Mouse (Mus musculus) limb, embryonic 10.5 days (tissue): ENCODE data around the gene Treh. TPM values are rescaled to one million over a fixed set of nuclear protein-coding genes. Genes with fewer than 3 reads are reported as not detected.

ENCODE experiments used
- DNase-seq: peaks from one replicate; pipeline ENCODE4 v3.0.0-alpha.2; 2017; ENCODE audit warnings: low spot score
- H3K27ac ChIP-seq: fragments of 300-500 bp; sonication (generic); 2 replicates; pipeline ENCODE4 v1.5.1; 2016; ENCODE audit warnings: mild to moderate bottlenecking
- H3K27me3 ChIP-seq: fragments of 300-500 bp; sonication (generic); 2 replicates; pipeline ENCODE4 v1.6.1; 2016; ENCODE audit warnings: low read depth, mild to moderate bottlenecking; ENCODE audit not compliant: poor library complexity, severe bottlenecking
- H3K36me3 ChIP-seq: fragments of 300-500 bp; sonication (generic); 2 replicates; pipeline ENCODE4 v1.6.1; 2016; ENCODE audit warnings: mild to moderate bottlenecking, moderate library complexity
- H3K4me1 ChIP-seq: fragments of 300-500 bp; sonication (generic); 2 replicates; pipeline ENCODE4 v1.6.1; 2016
- H3K4me3 ChIP-seq: fragments of 300-500 bp; sonication (generic); 2 replicates; pipeline ENCODE4 v1.5.1; 2016; ENCODE audit warnings: mild to moderate bottlenecking, moderate library complexity
- H3K9me3 ChIP-seq: fragments of 300-500 bp; sonication (generic); replicated peaks from 2 replicates; pipeline ENCODE4 v1.6.1; 2016; ENCODE audit warnings: mild to moderate bottlenecking
- WGBS: fragments of 180-500 bp; shearing (Covaris S2); methylation state at CpG from one replicate; pipeline ENCODE4 v1.1.7; 2016; 5-methylcytosine and 5-hydroxymethylcytosine counted together
- polyA plus RNA-seq: library from polyadenylated mRNA; unstranded; fragments of >200 nt; fragmentation: Nextera tagmentation; extraction: Ambion mirVana; gene quantifications from 2 replicates; pipeline ENCODE4 v1.2.1, GENCODE M21; 2016

Treh gene
- polyA plus RNA-seq, 1 experiment from 2014 or later: not detected

DNA sequence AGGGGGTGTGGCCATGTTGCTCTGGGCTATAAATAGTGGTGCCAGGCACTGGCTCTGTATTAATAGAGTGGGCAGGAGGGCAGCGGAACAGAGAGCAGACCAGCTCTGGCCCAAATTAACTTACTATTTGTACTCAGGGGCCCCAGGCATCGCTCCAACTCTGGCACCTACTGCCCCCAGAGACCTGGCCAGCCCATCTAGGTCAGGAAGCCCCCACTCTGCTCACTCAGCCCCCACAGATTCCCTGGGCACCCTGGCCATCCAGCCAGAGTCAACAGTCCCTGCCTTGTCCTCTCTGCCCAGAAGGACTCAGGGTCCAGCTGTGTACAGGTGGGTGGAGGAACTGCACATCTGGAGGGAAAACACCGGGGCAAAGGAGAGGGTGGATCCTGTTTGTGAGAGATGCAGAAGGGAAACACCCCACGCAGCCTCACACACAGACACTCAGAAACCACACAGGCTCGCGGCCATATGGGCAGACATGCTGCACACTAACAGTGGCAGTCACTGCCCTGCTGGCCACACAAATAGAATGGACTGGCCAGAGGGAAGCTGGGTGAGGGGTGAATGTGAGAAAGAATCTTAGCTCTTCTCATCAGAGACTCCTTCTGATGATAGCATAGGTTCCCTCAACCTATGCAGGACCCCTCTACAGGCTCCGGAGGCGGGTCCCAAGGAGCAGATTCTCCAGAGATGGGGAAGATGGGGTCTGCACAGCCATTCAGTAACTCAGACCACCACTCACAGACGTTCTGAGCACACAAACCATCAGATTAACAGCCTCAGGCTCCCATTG is 47.5 kb downstream of the Treh start:
- Histone ChIP-seq H3K27me3 (no peaks in the 10 kb centered on the region), H3K4me1 (peaks cover 55% of the 10 kb centered on the region), H3K4me3 (peak overlapping the region; percentile 80), H3K27ac (peak overlapping the region; percentile 94), H3K9me3 (no peaks in the 10 kb centered on the region), H3K36me3 (peaks cover 51% of the 10 kb centered on the region)
- DNase-seq: peak; percentile 50
- 25% methylated on average over 9 of the region's 9 CpGs for WGBS

DNA sequence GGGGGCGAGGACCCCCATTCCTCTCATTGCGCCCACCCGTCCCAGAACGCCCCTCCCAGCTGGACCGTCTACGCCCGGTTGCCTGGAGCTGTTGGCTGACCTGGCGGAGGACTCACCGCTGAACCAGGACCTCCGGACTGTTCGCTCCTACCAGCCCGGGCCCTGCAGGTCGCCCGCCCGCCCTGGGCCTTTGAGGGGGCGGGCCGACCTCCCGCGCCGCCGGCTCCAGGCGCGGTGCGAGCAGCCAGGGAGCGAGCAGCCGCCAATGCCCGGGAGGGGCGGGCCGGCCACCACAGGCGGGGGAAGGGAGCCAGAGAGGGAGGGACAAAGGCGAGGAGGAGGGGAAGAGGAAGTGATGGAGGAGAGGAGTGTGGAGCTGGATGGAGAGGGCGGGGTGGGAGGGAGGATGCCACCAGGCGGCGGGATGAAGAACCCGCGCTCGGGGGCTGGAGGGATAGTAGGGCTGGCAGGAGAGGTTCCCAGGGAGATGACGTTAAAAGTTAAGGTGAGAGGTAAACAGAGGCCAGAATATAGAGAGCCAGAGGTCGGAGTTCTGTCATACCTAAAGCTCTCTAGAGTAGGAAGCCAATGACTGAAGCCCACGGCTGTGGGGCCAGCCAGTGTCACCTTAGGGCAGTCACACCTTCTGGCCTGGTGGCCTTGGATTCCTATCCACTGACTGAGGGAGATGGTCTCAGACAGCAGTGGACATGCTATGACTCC is 48.3 kb downstream of the Treh start:
- H3K27me3 ChIP-seq: no peaks in the 10 kb centered on the region
- peak; percentile 88 for DNase-seq
- no peaks in the 10 kb centered on the region for H3K9me3 ChIP-seq
- H3K36me3 ChIP-seq: peaks cover 50% of the 10 kb centered on the region
- H3K27ac ChIP-seq: peak overlapping the region; percentile 94
- WGBS: 1% methylated on average over 40 of the region's 40 CpGs
- H3K4me3 ChIP-seq: peak overlapping the region; percentile 80
- peaks cover 60% of the 10 kb centered on the region for H3K4me1 ChIP-seq

DNA sequence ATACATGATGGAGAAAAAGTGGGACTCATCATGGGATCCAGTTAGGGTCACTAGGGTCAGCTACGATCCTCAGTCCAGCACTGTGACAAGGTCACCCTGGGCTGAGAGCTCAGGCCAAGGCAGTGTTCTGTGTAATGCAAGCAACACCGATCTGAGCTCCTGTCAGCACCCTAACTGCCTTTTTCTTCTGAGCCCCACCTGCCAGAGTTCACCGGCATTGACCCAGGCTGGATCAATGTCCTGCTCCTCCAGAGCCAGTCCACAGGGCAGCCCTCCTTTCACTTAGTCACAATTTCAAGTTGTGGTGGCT is 48.8 kb downstream of the Treh start:
- Histone ChIP-seq H3K9me3 (no peaks in the 10 kb centered on the region), H3K4me3 (peak overlapping the region; percentile 80; the same call in 1 of the 2 replicates), H3K36me3 (peaks cover 50% of the 10 kb centered on the region), H3K4me1 (peaks cover 65% of the 10 kb centered on the region), H3K27ac (peak overlapping the region; percentile 94), H3K27me3 (no peaks in the 10 kb centered on the region)
- DNase-seq: no peak
- WGBS: 80% methylated on average over 3 of the region's 3 CpGs

DNA sequence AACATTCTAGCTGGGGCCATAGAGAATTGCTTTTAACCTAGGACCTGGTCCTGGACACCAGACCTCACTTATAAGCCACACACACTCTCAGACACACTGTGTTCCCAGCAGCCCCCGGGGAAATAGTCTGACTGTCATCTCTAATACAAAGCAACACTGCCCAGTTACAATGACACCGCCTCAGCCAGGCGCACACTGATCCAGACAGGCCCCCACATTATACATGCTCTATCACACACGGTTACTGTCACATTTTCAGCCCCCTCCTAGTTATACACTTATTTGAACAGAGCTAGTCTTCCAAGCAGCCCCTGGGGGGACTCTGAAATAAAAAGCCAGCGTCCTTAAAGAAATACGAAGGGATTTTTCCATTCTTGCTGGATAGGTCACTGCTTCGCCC is 49.5 kb downstream of the Treh start:
- peaks cover 44% of the 10 kb centered on the region for H3K36me3 ChIP-seq
- no peak for DNase-seq
- H3K27ac ChIP-seq: no peak overlapping the region
- 85% methylated on average over 7 of the region's 7 CpGs for WGBS
- no peaks in the 10 kb centered on the region for H3K27me3 ChIP-seq
- H3K9me3 ChIP-seq: no peaks in the 10 kb centered on the region
- H3K4me1 ChIP-seq: peaks cover 72% of the 10 kb centered on the region
- H3K4me3 ChIP-seq: no peak overlapping the region

DNA sequence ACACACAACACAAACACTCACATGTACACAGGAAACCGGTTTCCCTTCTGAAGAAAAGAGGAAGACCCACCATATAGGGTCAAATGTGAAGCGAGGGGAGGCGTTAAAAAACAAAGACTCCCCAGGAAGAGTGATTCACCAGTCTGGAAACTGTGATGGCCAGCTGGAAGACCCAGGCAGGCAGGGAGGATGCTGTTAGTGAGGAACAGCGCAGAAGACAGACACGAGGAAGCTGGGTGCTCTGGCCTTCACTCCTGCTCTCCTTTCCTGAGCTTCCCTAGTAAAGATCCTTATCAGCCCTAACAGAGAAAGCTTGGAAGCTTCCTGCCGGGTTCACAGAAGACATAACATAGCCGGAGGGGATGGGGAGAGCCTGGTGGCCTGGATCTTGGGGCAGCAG is 50.0 kb downstream of the Treh start:
- peak overlapping the region; percentile 63; the same call in 1 of the 2 replicates for H3K27ac ChIP-seq
- no peak for DNase-seq
- H3K9me3 ChIP-seq: no peaks in the 10 kb centered on the region
- H3K4me1 ChIP-seq: peaks cover 70% of the 10 kb centered on the region
- 47% methylated on average over 7 of the region's 7 CpGs for WGBS
- peaks cover 40% of the 10 kb centered on the region for H3K36me3 ChIP-seq
- no peak overlapping the region for H3K4me3 ChIP-seq
- no peaks in the 10 kb centered on the region for H3K27me3 ChIP-seq

DNA sequence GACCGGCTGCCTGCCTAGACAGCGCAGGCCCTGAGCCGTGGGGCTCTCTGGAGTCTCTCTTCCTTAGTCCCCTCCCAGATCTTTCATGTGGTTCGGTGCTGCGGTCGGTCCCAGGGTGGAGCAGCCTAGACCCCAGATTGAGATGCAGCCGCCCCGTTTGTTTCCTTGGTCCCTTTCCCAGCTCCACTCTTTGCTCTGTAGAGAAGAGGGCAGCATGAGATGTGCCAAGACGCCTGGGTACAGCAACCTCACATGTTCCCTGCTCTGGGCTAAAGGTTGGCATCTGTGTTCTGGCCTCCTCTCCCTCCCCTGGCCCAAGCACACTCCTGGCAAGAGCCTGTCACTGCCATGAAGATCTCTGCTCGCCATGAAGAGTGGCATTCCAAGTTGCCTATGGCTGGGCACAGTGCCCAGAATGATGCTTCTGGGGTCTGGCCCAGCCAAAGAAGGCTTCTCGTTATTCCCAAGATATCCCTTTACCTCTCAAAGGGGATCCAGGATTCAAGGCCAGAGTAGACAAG is 50.5 kb downstream of the Treh start:
- 73% methylated on average over 11 of the region's 11 CpGs for WGBS
- no peaks in the 10 kb centered on the region for H3K9me3 ChIP-seq
- H3K4me3 ChIP-seq: no peak overlapping the region
- no peaks in the 10 kb centered on the region for H3K27me3 ChIP-seq
- peaks cover 35% of the 10 kb centered on the region for H3K36me3 ChIP-seq
- no peak for DNase-seq
- H3K27ac ChIP-seq: peak overlapping the region; percentile 63; the same call in 1 of the 2 replicates
- peaks cover 70% of the 10 kb centered on the region for H3K4me1 ChIP-seq

DNA sequence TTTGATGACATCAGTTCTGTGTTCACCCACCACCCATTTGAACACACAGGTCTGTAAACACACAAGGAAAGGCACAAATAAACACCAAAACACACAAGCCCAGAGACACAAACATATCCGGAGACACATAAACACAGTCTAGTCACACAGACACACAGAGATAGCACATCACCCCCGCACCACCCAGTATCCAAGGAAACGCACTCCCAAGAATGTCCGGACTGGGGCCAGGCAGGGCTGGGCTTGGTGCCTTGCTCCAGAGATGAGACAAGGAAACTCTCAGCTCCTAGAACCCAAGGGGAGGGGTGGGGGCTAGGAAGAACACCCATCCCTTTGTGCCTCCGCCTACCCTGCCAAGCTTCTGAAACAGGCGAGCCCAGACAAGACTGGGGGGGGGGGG is 51.2 kb downstream of the Treh start:
- H3K9me3 ChIP-seq: no peaks in the 10 kb centered on the region
- peak overlapping the region; percentile 39; the same call in 1 of the 2 replicates for H3K27ac ChIP-seq
- peaks cover 32% of the 10 kb centered on the region for H3K36me3 ChIP-seq
- no peak overlapping the region for H3K4me3 ChIP-seq
- H3K4me1 ChIP-seq: peaks cover 68% of the 10 kb centered on the region
- no peak for DNase-seq
- H3K27me3 ChIP-seq: no peaks in the 10 kb centered on the region
- WGBS: 72% methylated on average over 6 of the region's 6 CpGs

DNA sequence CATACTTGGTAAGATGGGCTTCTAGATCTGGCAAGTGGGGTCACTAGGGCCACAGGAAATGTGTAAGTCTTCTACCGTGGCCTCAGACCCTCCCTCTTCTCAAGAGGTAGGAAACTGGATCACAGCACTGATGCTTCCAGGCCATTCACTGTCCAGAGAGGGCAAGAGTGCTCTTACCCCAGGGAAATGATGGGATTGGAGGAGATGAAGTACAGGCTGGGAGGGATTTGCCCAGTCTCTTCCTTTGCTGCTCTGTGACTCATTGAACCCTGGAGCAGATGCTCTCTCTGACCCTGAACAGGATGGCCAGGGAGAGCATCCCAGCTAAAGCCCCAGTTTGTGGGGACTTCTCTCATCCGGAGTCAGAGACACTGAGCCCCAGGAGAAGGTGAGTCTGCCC is 51.6 kb downstream of the Treh start:
- DNase-seq: no peak
- peak overlapping the region; percentile 39; the same call in 1 of the 2 replicates for H3K27ac ChIP-seq
- H3K4me3 ChIP-seq: no peak overlapping the region
- WGBS: 53% methylated on average over 2 of the region's 2 CpGs
- no peaks in the 10 kb centered on the region for H3K9me3 ChIP-seq
- H3K27me3 ChIP-seq: no peaks in the 10 kb centered on the region
- H3K36me3 ChIP-seq: peaks cover 31% of the 10 kb centered on the region
- peaks cover 63% of the 10 kb centered on the region for H3K4me1 ChIP-seq

DNA sequence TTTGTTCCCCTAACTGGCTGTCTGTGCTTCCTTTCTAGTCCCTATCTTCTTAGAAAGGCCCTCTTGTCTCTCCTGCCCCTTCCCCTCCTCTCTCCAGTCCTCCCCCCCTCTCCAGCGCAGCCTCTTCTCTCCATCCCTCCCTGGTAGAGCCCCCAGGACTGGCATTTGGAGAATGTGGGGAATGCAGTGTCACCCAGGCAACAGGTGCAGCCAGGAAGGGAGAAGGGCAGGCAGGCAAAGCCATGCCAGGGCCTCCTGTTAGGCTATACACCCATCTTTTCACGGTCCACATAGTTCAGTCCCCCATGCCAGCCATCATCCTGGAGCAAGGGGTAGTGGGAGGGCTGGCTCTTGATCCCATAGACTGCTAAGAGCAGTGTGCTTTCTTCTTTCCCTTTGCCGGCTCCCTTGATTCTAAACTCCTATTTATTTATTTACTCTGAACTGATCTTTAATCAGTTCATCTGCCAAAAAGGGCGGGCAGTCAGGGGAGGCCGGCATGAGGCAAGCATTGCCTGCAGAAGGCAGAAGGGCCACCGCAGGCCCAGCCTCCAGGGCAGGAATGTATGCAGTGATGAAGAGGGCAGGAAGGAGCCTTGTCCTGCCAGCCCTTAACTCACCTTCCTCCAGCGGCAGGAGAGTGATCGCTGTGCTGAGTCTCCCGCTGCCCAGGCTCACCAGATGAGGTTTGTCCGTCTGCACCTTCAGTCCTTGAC is 53.6 kb downstream of the Treh start:
- Histone ChIP-seq H3K4me3 (no peak overlapping the region), H3K4me1 (peaks cover 45% of the 10 kb centered on the region), H3K36me3 (peaks cover 31% of the 10 kb centered on the region), H3K27ac (peak overlapping the region; percentile 58), H3K9me3 (no peaks in the 10 kb centered on the region), H3K27me3 (no peaks in the 10 kb centered on the region)
- 58% methylated on average over 10 of the region's 10 CpGs for whole genome bisulfite sequencing
- no peak for DNase-seq

DNA sequence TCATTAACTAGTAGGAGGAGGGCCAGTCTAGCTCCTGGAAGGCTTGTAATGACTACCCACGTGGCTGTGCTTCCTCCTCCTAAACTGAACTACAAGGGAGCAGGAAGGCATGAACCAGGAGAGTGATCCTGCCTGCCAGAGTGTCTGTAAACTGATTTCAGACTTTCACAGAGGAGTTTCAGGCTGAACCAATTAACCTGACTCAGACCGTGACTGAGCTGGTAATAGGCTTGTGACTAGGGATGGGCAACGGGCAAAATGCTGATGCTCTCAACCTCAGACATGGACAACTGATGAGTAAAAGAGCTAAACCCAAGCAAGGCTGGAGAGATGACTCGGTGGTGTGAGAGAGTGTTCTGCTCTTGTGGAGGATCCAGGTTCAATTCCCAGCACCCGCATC is 54.4 kb downstream of the Treh start:
- Histone ChIP-seq H3K27me3 (peaks cover 8% of the 10 kb centered on the region), H3K4me1 (peaks cover 39% of the 10 kb centered on the region), H3K27ac (no peak overlapping the region), H3K4me3 (no peak overlapping the region), H3K9me3 (no peaks in the 10 kb centered on the region), H3K36me3 (peaks cover 31% of the 10 kb centered on the region)
- 62% methylated on average over 5 of the region's 5 CpGs for WGBS
- no peak for DNase-seq

DNA sequence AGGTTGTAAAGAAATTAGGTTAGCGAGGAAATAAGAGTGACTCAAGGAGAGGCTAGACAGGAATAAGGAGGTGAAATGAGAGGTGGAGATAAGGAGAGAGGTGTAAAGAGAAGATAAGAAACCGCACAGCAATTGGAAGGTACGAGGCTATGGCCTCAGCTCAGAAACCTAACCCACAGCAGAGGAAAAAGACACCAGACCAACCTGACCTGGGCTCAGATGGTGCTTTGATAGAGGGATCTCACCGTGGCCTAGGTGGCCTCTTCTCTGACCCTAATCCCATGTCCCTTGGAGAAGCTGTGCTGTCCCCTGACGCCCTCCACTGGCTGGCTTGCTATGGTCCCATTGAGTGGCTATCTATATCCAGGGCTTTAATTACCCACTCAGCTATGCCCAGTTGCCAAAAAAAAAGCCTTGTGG is 59.1 kb downstream of the Treh start:
- 70% methylated on average over 5 of the region's 5 CpGs for WGBS
- no peak overlapping the region for H3K4me3 ChIP-seq

DNA sequence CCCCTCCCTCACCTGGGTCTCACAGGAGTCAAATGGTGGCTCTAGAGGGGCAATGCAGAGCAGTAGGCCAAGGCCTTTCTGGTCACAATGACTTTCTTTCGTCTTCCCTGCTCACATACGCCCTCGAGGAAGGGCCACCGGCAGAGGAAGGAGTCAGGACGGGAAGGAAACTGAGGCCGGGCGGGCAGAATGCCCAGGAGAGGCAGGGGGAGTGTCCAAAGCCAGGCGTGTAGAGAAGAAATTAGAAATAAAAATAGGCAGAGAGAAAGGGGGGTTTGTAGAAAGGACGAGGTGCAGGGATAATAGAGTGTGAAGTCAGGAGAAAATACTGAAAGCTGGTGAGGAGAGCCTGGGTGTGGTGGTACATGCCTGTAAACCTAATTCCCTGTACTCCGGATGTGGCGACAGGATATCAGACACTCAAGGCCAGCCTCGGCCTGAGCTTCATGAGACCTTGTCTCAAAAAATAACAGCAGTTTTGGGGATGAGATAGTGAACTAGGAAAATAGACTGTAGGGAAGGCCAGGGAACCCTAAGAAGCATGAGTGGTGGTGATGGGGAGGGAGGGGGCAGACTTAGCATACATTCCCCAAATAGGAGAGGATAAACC is 60.0 kb downstream of the Treh start:
- DNase-seq: no peak
- peak overlapping the region; percentile 88 for H3K27ac ChIP-seq
- H3K9me3 ChIP-seq: no peaks in the 10 kb centered on the region
- H3K27me3 ChIP-seq: peaks cover 35% of the 10 kb centered on the region
- WGBS: 53% methylated on average over 12 of the region's 12 CpGs
- H3K36me3 ChIP-seq: no peaks in the 10 kb centered on the region
- peaks cover 53% of the 10 kb centered on the region for H3K4me1 ChIP-seq
- peak overlapping the region; percentile 84 for H3K4me3 ChIP-seq

More for the DNA sequence above, 59.1 kb downstream of the Treh start:
- Histone ChIP-seq H3K27me3 (peaks cover 35% of the 10 kb centered on the region), H3K27ac (no peak overlapping the region), H3K9me3 (no peaks in the 10 kb centered on the region), H3K4me1 (peaks cover 49% of the 10 kb centered on the region), H3K36me3 (no peaks in the 10 kb centered on the region)
- DNase-seq: no peak
